Mouse (Mus musculus) embryo, embryonic 10 days (tissue): Measurements from ENCODE around the gene Pmm1.
"Not testable (repeated sequence)": the region's sequence is repeated elsewhere in the genome, so short reads cannot be mapped to it uniquely, and the experiment has no call there.

Experiments
- DNase-seq: peaks from one replicate; pipeline ENCODE4 v3.0.0-alpha.2; 2015; ENCODE audit warnings: low spot score

The Pmm1 gene

DNA sequence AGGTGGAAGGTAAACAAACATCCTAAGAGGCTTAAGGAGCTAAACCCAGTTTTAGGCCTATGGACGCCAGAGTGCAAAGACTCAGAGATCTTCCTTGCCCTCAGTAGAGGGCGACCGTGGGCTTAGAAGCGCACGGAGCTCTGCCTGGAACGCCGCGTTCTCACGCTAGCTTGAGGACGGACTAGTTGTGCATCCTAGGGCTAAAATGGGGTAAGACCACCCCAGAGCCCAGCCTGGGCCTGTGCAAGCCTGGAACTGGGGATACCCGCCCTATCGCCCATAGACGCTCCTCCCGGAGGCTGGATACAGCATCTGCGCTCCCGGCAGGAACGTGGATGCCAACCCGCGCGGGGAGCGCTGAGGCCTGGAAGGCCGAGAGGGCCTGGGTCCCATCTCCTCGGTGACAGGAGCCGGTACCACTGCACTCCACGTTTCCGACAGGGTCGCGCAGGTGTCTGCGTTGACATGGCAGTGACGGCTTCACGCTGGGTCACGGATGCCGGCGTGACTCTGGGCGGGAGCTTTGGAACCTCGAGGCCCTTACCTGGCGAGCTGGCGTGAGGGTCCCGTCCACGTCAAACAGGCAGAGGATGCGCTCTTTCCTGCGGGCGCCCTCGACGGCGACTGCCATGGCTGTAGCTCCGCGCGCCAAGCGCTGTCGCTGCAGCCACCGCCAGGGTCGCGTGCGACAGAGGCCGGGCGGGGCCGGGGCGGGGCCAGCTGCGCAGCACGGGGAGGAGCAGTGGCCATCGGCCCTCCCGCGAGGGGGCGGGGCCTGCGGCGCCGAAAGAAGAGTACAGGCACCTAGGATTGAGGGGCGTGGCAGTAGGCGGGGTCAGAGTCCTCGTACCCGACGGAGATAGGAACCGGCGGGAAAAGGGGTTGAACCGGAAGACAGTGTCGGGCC, at the start of gene Pmm1:
TSS of gene Pmm1 (minus strand) at position 760 of the 907 bp plus-strand sequence.
- DNase-seq: peak; percentile 99

DNA sequence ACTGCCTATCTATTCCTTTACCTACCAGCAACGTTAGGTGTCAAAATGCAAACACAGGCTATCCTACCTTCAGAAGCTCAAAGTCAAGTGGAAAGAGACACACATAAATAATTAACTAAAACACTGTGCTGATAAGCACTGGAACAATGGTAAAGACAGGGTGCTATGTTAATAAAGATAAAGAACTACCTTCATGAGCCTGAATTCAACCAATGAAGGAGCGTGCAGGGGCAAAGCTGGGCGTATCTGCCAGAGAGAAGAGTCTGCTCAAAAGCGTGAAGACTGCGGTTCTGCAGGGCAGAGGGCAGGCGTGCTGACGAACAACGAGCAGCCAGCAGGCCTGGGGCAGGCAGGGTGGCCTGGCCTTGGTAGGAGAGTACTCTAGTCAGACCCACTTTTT, 43.5 kb upstream of the Pmm1 start:
- no peak for DNase-seq

DNA sequence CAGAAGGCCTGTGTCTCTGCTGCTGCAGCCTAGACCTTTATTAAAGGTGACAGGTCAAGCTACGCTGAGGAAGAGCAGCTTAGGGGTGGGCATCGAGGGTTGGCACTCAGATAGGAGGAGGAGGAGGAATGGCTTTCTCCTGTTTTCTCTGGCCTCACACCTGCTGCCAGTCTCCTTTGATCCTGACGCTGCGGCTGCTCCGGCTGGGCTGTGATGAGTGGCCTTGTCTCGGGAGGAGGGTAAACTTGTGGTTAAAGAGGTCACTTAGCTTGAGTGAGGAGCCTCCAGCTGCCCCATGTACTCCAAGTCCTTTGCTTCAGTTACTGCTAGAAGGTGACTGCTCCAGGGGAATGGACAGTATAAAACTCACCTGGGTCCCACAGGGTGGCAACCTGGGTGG, 33.3 kb upstream of the Pmm1 start:
- no peak for DNase-seq

DNA sequence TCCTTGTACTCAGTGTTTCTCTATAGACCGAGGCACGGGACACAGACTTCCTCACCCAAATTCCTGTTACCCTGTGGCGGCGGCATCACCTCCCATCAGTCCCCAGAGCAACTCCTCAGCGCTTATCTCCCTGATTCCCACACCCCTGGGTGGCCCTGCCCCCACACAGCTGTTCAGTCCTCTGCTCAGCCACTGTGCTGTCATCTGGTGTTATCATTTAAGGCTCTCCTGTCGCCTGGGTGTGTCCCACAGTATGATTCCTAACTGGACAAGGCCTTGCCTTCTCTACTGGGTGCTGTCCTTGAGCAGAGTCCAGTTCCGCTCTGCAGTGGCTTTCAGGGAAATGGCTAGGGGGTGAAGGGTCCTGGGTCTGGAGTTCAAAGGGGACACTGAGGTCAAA, 29.8 kb upstream of the Pmm1 start:
- peak; percentile 27 for DNase-seq

DNA sequence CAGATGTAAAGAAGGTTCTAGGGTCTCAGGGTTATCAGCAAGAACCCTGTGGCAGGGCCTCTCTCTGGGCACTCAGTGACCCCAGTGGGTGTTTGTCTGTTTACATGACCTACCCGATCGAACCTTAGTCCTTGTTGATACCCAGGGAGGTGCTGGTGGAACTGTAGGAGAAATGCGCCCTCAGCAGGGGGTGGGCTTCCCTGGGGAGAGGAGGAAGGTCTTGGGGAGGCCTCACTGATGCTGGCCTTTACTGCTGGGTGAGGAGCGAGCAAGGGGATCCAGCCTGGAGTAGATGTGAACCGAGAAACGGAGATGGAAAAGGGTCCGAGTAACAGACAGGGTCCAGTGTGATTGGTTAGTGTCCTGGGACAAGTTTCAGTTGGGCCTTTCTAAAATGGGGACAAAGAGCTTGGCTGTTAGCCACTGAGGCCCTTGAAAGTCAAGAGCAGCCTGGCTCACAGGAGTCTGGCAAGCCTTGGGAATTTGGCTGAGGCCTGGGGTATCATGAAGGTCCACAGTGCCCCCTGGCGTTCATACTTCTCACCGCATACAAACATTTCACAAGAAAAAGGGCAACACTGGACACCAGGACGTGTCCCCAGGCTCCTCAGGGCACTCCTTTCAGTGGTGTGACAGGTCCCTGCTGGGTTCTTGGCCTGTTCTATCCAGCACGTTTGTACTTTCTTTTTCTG, 28.8 kb upstream of the Pmm1 start:
- DNase-seq: peak; percentile 91

DNA sequence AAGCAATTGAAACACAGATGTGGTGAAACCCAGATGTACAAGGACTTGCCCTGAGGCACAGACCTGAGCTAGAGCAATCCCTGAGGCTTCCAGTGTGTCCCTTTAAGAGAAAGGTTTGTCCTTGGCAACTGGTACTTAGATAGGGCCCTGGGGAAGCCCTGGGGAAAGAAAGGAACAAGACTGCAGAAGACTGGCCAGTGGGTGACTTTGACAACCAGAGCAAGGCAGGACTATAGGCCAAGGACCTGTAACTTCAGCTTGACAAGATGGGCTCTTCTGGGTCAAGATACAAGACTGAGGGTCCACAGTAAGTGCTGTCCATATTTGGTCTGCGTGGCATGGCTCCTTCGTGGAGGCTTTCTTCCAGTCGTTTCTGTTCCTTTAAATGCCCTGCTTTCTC, 26.9 kb upstream of the Pmm1 start, which contains the start of gene Xrcc6:
TSS of gene Xrcc6 (plus strand) at position 190 of the 400 bp plus-strand sequence.
- no peak for DNase-seq

DNA sequence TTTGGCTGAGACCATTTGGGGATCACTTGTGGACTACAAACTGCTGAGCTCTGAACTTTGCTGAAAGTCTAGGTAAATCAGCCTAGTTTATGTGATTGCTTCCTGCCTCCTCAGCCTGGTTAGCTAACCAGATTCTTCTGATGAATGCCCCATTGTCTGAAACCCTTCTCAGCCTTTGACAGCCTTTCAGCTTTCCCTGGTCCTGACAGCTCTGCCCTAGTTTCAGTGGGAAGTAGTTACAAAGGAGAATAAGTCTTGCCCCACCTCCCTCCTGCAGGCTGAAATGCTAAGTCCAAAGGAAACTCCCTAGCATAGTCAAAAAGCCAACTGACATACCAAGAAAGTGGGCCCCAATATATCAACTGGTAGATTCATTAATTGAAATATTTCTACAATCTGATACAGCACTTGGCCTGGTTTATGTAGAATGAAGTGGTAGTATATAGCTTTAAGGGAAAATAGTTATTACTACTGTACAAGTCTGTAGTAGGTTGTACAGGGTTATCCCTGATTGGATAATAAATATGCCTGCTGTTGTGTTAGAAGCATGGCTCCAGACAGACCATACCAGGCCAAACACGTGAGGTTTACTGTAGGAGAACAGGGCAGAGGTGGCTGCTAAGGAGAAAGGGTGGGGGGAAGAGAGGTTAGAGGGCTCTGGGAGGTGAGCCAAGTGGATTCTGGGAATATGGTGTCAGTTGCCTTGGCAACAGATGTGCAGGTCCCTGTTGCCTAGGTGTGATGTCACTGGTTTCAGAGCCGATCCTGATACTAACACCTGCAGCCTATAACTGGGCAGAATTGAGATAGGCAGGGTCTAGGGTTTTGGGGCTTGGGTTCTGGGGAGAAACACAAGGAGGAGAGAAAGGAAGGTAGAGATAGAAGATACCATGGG, 24.8 kb upstream of the Pmm1 start:
- peak; percentile 41 for DNase-seq

DNA sequence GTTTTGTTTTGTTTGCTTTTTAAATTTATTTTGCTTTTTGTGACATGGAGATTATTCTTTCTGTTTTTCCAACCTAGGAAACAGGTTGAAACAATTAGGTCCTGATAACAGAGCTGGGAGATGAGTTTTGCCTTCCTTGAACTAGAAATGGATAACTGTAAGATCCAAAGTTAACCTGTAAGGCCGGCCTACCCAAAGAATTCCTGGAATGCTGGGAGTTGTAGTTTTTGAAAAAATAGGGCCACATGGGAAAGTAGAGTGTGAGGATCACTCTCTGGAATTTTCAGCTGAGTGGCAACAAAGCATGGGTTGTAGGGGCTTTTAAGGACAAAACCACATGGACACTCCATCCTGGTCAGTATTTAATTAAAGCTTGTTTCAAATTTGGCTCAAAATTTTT, 21.4 kb upstream of the Pmm1 start:
- no peak for DNase-seq

DNA sequence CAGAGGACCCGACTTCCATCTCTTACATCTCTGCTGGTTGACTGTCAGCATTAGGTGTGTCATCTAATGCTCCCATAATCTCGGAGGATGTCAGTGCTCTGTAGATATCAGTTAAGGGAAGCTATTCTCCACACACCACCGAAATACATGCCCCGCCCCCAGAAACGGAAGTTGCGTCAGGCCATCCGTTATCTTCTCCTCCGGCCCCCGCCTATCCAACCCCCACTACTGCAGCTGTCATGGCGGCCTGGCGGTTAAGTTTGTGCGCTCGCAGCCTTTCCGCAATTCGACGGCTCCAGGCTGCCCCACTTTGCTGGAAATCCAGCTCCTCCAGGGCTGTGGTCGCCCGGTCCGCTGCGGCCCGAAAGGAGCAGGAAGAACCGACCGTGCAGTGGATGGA, 19.6 kb upstream of the Pmm1 start, which contains the start of gene 1700029P11Rik:
TSS of gene 1700029P11Rik (plus strand) at position 220 of the 400 bp plus-strand sequence.
- no peak for DNase-seq

DNA sequence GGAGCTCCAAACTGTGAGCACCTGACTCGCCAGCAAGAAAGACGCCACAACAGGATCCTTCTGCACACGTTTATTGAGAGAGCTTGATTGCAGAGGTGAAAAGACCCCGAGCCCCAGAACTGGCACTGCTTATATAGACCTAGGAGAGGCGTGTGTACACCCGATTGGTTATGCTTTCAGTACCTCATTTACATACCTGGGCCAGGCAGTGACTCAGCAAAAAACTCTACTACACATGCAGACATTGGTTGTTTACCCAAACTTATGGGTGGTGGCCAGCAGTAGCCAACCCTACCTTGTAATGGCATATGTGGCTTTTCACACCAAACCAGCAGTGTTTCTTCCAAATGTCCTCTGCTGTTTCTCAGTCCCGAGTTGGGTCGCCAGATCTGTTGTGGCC, 14.4 kb upstream of the Pmm1 start:
- DNase-seq: not testable (repeated sequence)

DNA sequence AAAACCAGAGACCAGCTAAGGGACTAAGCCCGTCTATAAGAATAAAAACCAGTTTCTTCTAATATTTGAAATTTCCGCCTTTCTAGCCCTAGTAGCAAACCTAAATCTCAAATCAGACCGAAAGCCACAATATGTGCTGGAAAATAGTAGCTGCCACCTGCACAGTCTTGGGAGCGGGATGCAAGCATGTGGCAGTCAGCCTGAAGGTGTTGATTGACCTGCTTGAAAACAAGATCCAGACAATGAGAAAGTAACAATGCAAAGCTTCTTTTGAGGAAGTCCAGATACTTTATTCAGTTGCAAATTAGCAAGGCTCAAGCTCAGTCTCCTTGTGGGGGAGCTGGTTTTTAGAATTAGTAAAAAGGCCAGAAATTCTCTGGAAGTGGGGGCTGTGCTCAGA, 9.8 kb upstream of the Pmm1 start:
- not testable (repeated sequence) for DNase-seq

DNA sequence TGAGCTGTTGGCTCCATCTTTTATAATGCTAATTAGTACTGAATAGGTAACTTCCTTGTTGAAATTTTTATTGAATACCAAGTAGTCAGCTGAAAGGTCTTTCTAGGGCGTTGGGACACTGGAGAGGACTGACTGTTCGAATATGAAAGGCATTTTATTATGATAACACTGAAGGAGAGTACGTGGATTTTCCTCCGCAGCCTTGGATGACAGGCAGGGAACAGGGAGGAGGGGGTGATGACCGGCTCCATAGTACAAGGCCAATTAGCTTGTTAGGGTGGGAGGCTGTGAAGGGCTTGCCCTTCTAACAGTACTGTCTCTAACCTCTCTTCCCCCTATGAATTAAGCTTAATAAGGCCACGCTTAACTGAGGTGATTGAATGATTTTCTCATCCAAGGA, 8.9 kb upstream of the Pmm1 start:
- not testable (repeated sequence) for DNase-seq

DNA sequence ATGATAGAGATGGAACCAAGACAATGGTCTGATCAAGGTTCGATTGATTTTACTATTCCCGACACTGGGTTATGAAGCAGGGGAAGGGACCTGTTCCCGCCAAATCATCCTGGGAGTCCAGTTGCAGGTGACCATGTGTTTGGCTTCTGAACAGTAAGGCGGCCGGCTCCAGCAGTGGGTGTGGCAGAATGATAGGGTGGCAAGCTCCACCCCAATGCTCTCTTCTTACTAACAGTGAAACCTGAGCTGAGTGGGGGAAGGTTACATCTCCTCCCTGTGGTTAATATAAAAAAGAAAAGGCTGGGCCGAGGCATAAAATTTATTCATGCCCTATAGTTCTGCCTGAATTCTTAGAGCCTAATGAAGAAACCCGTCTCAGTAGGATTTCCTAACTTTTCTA, 8.4 kb upstream of the Pmm1 start:
- no peak for DNase-seq

DNA sequence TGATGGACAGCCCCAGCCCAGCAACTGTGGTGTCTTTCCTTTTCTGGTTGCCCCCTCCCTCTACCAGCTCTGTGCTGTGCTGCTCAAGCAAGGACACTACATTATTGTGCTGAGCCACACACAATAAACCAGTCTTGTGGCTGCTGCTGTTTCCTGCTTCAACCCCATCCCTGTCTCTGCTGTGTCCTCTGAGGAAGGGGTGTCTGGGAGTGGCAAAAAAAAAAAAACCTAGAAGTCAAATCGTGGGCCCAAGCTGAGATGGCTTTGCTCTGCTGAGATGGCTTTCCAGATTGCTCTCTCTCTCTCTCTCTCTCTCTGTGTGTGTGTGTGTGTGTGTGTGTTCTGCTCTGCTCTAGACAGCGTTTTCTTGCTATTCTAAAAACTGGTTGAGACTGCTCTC, 7.7 kb upstream of the Pmm1 start:
- no peak for DNase-seq

DNA sequence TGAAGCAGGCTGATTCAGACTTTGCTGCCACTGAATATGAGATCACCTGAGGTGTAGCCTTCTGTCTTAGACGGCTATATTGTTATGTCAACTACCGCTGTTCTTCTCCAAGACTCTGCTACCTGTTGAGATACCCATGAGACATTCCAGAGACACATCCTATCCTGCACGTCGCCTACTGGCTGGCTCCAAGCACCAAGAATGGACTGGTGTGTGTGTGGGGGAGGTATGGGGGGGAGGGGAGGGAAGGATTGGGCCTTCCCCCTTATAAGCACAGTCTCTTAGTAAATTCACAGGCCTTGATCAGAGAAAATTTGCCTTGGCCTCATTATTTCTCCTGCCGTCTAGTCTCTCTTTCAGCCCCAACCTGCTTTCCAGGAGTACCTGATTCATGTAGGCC, 7.1 kb upstream of the Pmm1 start:
- DNase-seq: no peak

DNA sequence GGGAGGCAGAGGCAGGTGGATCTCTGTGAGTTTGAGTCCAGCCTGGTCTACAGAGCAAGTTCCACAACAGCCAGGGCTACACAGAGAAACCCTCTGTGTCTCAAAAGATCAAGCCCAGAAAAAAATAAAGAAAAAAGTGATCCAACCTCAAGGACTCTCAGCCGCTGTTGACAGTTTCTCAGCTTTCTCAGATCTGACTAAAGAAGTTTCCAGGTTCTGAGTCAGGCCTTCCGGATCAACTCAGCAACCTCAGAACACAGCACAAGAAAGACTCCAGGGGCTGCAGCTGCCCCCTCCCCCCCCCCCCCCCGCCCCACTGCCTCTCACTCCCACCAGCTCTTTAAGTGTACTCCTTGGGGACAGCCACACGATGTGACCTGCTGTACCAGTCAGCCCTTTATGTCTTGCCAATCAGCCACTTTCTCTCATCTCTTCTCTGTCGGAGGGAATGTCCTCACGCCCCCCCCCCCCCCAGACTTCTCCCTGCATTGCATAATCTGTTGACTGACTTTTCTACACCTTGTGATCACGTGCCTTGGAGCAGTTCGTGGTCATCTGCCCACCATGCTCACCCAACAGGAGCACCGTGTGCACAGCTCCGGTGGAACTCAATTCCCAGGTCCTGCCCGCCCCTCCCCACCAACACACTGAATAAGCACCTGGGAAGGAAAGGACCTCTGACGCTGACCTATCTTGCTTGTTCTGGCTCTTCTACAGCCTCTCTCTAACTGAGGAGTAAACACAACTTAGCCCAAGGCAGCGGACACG, 5.5 kb upstream of the Pmm1 start:
- no peak for DNase-seq

DNA sequence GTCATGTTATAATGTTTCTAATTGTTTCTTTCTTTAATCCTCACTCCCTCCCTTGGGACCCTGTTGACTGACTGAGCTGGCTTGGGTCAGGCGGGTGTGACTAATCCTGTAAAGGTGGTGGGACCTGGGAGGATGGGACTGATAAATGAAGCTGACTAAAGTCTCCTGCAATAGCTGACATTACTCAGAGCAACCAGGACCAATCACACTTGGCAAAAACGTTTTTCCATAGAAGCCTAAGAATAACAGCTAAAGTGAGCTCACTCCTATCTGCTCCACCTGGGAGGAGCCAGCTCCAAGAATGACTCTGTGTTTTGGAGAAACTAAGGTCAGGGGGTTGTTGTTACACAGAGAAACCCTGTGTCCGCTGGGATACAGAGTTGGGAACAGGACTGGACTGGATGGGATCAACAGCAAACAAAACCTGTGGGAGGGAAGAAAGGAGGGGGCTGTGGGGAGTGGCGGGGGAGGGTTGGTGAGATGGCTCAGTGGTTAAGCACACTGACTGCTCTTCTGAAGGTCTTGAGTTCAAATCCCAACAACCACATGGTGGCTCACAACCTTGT, 4.3 kb upstream of the Pmm1 start:
- DNase-seq: no peak

DNA sequence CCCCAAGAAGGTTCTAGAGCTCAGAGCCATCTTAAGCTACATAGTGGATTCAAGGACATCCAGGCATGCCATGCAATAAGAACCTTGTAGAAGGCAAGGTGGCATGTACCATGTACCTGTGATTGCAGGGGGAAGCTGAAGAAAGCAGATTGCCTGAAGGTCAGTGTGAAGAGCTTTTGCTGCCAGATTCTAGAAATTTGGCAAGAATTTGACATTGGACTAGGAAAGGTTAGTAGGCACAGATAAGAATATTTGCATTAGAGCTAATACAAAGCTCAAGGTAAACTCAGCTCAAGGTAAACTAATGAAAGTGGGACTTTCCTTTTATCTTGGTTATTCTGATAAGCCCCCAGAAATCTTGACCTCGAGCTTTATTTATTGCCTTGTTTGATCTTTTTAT, 3.5 kb upstream of the Pmm1 start:
- DNase-seq: no peak

DNA sequence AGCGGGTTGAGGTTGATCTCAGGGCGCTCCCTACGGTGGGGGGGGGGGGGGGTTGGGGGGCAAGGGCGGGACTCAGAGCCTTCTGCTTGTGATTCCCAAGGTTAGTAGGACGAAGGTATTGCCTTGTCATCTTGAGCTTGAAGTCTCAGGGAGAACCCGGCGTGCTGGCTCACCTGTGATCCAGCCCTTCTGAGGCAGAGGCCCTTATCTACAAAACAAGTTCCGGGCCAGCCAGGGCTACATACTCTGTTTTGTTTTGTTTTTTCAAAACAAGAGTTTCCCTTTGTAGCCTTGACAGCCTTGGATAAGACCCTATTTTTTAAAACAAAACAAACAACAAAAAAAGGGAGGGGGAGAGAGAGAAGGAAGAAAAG, 335 bp upstream of the Pmm1 start:
- DNase-seq: no peak

DNA sequence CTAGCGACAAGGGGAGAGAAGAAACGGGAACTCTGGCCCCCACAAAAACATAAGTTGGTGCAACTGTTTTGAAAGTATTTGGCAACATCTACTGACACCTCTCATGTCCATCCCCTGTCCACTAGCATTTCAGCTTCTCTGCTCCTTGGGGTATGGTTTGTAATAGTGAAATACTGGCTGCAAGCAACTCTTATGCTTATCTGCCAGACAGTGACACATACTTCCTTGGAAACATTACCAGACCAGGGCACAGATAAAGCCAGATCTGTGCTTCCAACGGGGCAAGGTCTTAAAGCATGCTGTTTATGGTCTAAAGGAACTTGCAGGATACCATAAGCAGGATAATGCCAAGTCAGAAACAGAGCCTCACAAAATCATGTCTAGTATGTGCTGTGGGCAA, 1.8 kb downstream of the Pmm1 start:
- no peak for DNase-seq

DNA sequence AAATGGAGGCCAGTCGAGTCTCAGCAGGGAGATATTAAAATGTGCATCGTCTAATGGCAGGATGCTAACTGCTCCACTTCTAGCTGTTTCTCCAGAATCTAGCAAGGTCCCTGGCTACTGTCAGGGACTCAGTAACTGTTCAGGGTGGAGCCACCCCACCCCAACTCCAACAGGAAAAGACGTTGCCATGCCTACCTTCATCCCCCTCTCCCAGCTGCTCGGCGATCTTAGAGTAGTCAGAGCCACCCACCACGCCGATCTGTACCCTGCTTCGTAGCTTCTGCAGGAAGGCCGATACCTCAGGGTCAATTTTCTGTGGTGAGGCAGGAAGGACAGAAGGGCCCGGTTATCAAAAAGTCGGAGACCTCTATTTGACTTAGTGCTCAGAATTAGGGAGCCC, 3.1 kb downstream of the Pmm1 start:
- no peak for DNase-seq
